In the genomic region with DNA sequence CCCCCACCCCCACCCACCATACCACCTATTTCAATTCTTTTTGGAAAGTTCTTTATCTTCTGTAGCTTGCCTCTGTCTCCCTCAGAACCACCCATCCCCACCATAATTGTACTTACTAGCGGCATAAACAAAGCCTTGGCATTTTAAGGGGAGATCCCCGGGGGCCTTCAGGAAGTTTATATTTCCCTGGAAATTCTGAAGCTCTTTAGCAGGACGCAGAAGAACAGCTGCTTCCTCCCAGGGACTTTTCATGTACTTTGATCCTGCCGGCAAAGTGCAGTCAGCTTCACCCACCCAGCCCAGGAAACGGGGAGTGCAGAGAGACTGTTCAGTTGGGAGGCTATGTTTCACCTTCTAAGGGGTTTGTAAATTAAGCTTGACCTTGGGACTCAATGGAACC, we compare ENCODE assay signal across 9 mouse cellular contexts.
DNase-seq lines count a peak whose midpoint lies in the region; ATAC-seq and TF ChIP-seq lines count a peak whose summit lies in the region.
"Had no signal": no experiment of that assay in that cellular context is flagged by ENCODE, and none has a peak within 500 bp of the region (broad histone marks: within the 10 kb centered on the region; RNA-seq: fewer than 3 reads in every experiment).

No protein-coding gene starts in this region.

- no peak overlapping the region for H3K9ac ChIP-seq in embryonic facial prominence, embryonic 14.5 days (ENCODE audit: low read depth, low read length)

- H3K4me3 ChIP-seq in embryonic facial prominence, embryonic 14.5 days (ENCODE audit: low read depth, low read length), result no peak overlapping the region
- H3K4me3 ChIP-seq in gastrocnemius, adult 2 months, result no peak overlapping the region

- peak; percentile 55; the same call in 1 of the 2 replicates for ATAC-seq in embryonic facial prominence, embryonic 14.5 days (ENCODE audit: low read depth)

- no peak for TF ChIP-seq CTCF in gastrocnemius, adult 2 months (IDR thresholded peaks at IDR 0.05)

- no peaks in the 10 kb centered on the region for H3K36me3 ChIP-seq in embryonic facial prominence, embryonic 14.5 days (ENCODE audit: control insufficient read depth, insufficient read depth, low read length)

- no peak overlapping the region for H3K4me2 ChIP-seq in embryonic facial prominence, embryonic 14.5 days (ENCODE audit: low read depth, low read length)

- no peaks in the 10 kb centered on the region for H3K27me3 ChIP-seq in embryonic facial prominence, embryonic 14.5 days (replicated peaks; ENCODE audit: control insufficient read depth, insufficient read depth, low read length)

- DNase-seq in kidney, adult 9 months, result peak; percentile 21
- DNase-seq in kidney, adult 18-20 months, result no peak
- peak; percentile 80 for DNase-seq in embryonic facial prominence, embryonic 14.5 days (ENCODE audit: low spot score)
- peak; percentile 53 for DNase-seq in kidney, postnatal 14 days
- peak; percentile 4 for DNase-seq in thymus, postnatal 0 days (ENCODE audit: low spot score)
- no peak for DNase-seq in layer of hippocampus, postnatal 25 days (ENCODE audit: extremely low spot score in 1 of 2, low spot score in 1 of 2)
- DNase-seq in gastrocnemius, adult 2 months, result no peak
- DNase-seq in gastrocnemius, postnatal 10 days, result no peak
- DNase-seq: right cerebral cortex, postnatal 4 days had no signal

- no peaks in the 10 kb centered on the region for H3K4me1 ChIP-seq in embryonic facial prominence, embryonic 14.5 days (ENCODE audit: control insufficient read depth, insufficient read depth, low read length)

- H3K27ac ChIP-seq in embryonic facial prominence, embryonic 14.5 days (replicated peaks; ENCODE audit: low read depth, low read length), result no peak overlapping the region
- H3K27ac ChIP-seq in gastrocnemius, adult 2 months, result no peak overlapping the region

- intact Hi-C loops in gastrocnemius, adult 2 months (cut with DNase I), result no loop called here

- no peaks in the 10 kb centered on the region for H3K9me3 ChIP-seq in embryonic facial prominence, embryonic 14.5 days (ENCODE audit: control insufficient read depth, low read length)

- WGBS in embryonic facial prominence, embryonic 14.5 days, result 19% methylated on average over 5 of the region's 5 CpGs

Comparison
In these comparisons a context has a peak if more than half of its experiments do, and no peak if none do; other contexts are left out.
1. DNase-seq: peak in kidney, adult 9 months (single experiment), embryonic facial prominence, embryonic 14.5 days (single experiment), kidney, postnatal 14 days (single experiment) and thymus, postnatal 0 days (single experiment); none in kidney, adult 18-20 months (single experiment), layer of hippocampus, postnatal 25 days (0 of 2), gastrocnemius, adult 2 months (single experiment) and gastrocnemius, postnatal 10 days (single experiment).